Mouse (Mus musculus) bone marrow, adult 2 months (tissue): Measurements from ENCODE around the gene Fyb. TPM values are rescaled to one million over a fixed set of nuclear protein-coding genes. Genes with fewer than 3 reads are reported as not detected.
A peak's percentile ranks its signal among the peaks of the same experiment; 100 is the strongest.

Experiments used
- H3K27ac ChIP-seq: fragments of 200-500 bp; 2 replicates; pipeline ENCODE4 v1.5.1; 2012; ENCODE audit warnings: low read depth, mild to moderate bottlenecking, control low read depth, inconsistent platforms, low read length; ENCODE audit not compliant: control insufficient read depth, poor library complexity, insufficient read depth
- H3K4me1 ChIP-seq: fragments of 200-500 bp; 2 replicates; pipeline ENCODE4 v1.6.1; 2011; ENCODE audit warnings: low read length; ENCODE audit not compliant: control insufficient read depth, insufficient read depth
- H3K4me3 ChIP-seq: fragments of 200-500 bp; replicated peaks from 2 replicates; pipeline ENCODE3; 2011; ENCODE audit warnings: mild to moderate bottlenecking, low read depth, low read length, control low read depth; ENCODE audit not compliant: control insufficient read depth
- CTCF ChIP-seq: fragments of 200-500 bp; IDR thresholded peaks from 2 replicates; pipeline ENCODE4 v1.5.1; 2011; ENCODE audit warnings: low read length, control low read depth; ENCODE audit not compliant: control insufficient read depth, insufficient read depth
- POLR2A ChIP-seq: fragments of 200-500 bp; IDR thresholded peaks from 2 replicates; pipeline ENCODE4 v1.6.1; 2011; ENCODE audit warnings: low read depth, mild to moderate bottlenecking, control low read depth, low read length, borderline replicate concordance; ENCODE audit not compliant: control insufficient read depth
- WGBS: fragments of 180-500 bp; shearing (Covaris S2); methylation state at CpG from one replicate; pipeline ENCODE4 v1.1.7; 2018; 5-methylcytosine and 5-hydroxymethylcytosine counted together
- polyA plus RNA-seq: library from polyadenylated mRNA; stranded (reverse); fragments of >200 nt; gene quantifications from 2 replicates; pipeline ENCODE4 v1.2.4, GENCODE M21; 2011; ENCODE audit warnings: low replicate concordance; ENCODE audit not compliant: missing spikeins, insufficient read depth, insufficient read length

Gene Fyb
- polyA plus RNA-seq, 1 experiment: 126 TPM

- Histone ChIP-seq H3K4me3 (no peak overlapping the region), H3K4me1 (peaks cover 1% of the 10 kb centered on the region; the same call in 1 of the 2 replicates), H3K27ac (no peak overlapping the region)
- WGBS: 48% methylated on average over 5 of the region's 5 CpGs
- no peak for TF ChIP-seq CTCF
- no peak for TF ChIP-seq POLR2A
Measured at GRCm38 (mm10) chr15:6592561-6593253, 70.1 kb downstream of the Fyb start.

DNA sequence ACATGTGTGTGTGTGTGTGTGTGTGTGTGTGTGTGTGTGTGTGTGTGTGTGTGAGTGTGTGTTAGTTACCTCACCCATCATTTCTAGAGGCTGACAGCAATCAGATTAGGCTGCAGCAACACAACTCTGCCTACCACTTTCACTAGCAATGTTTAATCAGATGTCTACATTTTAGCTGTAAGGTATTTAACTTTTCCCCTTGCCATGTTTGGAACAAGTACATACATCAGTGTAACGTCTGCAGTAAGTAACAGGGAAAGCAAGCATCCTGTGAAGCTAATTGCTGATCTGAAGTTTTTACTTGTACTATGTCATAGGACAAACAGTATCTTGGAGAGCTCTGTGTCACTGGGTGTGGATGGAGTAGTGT, 70.6 kb downstream of the Fyb start:
- WGBS: 68% methylated on average over 1 of the region's 1 CpGs
- Histone ChIP-seq H3K4me3 (no peak overlapping the region), H3K27ac (no peak overlapping the region), H3K4me1 (peaks cover 1% of the 10 kb centered on the region; the same call in 1 of the 2 replicates)
- TF ChIP-seq POLR2A: no peak
- no peak for TF ChIP-seq CTCF

- 47% methylated on average over 3 of the region's 3 CpGs for WGBS
- no peak overlapping the region for H3K4me3 ChIP-seq
- TF ChIP-seq POLR2A (no peak), CTCF (no peak)
- no peak overlapping the region for H3K27ac ChIP-seq
- H3K4me1 ChIP-seq: peaks cover 1% of the 10 kb centered on the region; the same call in 1 of the 2 replicates
Measured at GRCm38 (mm10) chr15:6598626-6599025, 76.0 kb downstream of the Fyb start.

- no peak for TF ChIP-seq POLR2A
- TF ChIP-seq CTCF: no peak
- WGBS: 62% methylated on average over 1 of the region's 1 CpGs
- Histone ChIP-seq H3K4me1 (peaks cover 1% of the 10 kb centered on the region; the same call in 1 of the 2 replicates), H3K27ac (no peak overlapping the region), H3K4me3 (no peak overlapping the region)
Measured at GRCm38 (mm10) chr15:6600314-6600713, 77.7 kb downstream of the Fyb start.

GRCm38 (mm10) chr15:6601330-6601729, 78.7 kb downstream of the Fyb start:
- Histone ChIP-seq H3K27ac (no peak overlapping the region; the same call in 1 of the 2 replicates), H3K4me3 (no peak overlapping the region), H3K4me1 (peaks cover 1% of the 10 kb centered on the region; the same call in 1 of the 2 replicates)
- WGBS: 11% methylated on average over 6 of the region's 6 CpGs
- TF ChIP-seq CTCF: no peak

GRCm38 (mm10) chr15:6602003-6602402, 79.3 kb downstream of the Fyb start:
- 32% methylated on average over 4 of the region's 4 CpGs for WGBS
- TF ChIP-seq CTCF: no peak
- no peak for TF ChIP-seq POLR2A
- no peak overlapping the region for H3K4me3 ChIP-seq
- H3K4me1 ChIP-seq: peaks cover 1% of the 10 kb centered on the region; the same call in 1 of the 2 replicates
- peak overlapping the region; percentile 51; the same call in 1 of the 2 replicates for H3K27ac ChIP-seq

DNA sequence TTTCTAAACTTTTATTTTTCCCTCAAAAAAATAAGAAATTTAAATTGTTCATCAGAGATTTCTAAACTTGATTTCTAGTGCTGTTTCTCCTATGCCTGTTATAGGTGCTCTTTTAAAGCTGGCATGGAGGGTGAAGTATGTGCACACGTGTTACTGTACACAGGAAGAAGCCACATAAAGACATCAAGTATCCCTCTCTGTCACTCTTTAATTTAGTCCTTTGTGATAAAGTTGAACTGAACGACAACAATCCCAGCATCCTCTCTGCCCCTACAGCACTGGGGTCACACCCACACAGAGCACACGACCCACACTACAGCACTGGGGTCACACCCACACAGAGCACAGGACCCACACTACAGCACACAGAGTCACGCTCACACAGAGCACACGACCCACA, 88.0 kb downstream of the Fyb start:
- 76% methylated on average over 5 of the region's 5 CpGs for WGBS
- Histone ChIP-seq H3K27ac (no peak overlapping the region), H3K4me1 (no peaks in the 10 kb centered on the region), H3K4me3 (no peak overlapping the region)
- TF ChIP-seq CTCF (no peak), POLR2A (no peak)

- WGBS: 80% methylated on average over 3 of the region's 3 CpGs
- H3K27ac ChIP-seq: no peak overlapping the region
- TF ChIP-seq CTCF (no peak), POLR2A (no peak)
- no peaks in the 10 kb centered on the region for H3K4me1 ChIP-seq
- no peak overlapping the region for H3K4me3 ChIP-seq
Measured at GRCm38 (mm10) chr15:6612835-6613234, 90.2 kb downstream of the Fyb start.
